Mouse (Mus musculus) left cerebral cortex, adult 9 months (tissue): ENCODE data around the gene 4933428G20Rik.
A peak's percentile ranks its signal among the peaks of the same experiment; 100 is the strongest.

ENCODE experiments used
- DNase-seq, 2 experiments: peaks; one replicate each; pipeline ENCODE4 v3.0.0; 2022; ENCODE audit warnings: low spot score in 2 of 2

The 4933428G20Rik gene

GRCm38 (mm10) chr11:97499865-97500719 lies at the start of gene 4933428G20Rik:
TSS of gene 4933428G20Rik (minus strand) at chr11:97500340.
- no peak for DNase-seq

DNA sequence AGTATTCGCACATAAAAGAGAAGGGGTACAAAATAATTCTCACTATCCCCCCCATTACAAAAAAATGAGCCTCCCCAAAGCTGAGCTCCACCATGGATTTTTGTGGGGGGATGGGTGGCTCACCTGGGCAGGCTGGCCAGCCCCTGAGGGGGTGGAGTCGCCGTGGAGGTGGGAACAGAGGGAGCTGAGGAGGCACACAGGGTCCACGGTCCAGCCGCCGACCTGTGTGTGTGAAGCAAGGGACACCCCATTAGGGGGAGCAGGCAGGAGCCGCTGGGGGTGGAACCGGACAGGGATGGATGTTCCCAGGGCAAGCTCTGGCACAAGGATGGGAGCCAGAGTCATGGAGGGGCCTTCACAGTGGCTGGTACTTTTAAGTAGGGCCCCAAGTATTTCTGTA lies 48.6 kb upstream of the 4933428G20Rik start:
- no peak for DNase-seq

DNA sequence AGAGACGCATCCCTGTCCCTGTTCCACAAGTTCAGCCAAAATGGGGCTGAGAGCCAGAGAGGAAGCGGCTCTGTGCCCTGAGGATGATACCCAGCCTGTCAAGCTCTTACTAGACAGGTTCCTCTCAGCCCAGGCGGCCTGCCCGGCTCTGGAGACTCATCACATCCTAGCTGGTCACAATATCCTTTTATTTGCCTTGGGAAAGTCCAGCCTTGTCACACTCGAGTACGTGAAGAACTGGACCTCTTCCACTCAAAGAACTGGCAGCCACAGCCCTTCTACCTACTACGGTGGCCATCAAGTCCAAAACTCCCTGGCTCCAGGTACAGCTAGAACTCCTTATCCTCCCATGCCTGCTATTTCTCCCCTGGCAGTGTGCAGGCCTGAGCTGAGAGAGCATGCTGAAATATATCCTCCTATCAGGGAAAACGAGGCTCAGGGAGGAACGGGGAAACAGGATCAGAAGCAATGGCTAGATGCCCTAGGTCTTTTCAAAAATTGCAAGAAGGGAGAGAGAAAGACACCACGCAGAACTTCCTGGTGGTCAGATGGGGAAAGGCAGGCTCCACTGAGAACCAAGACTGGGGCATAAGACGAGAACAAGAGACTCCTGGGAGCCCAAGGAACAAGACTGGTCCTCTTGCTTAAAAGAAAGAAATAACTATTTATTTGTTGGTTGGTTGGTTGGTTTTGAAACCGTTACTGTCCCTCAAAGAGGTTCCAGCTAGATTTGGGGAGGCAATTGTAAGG lies 48.0 kb upstream of the 4933428G20Rik start:
- no peak for DNase-seq

DNA sequence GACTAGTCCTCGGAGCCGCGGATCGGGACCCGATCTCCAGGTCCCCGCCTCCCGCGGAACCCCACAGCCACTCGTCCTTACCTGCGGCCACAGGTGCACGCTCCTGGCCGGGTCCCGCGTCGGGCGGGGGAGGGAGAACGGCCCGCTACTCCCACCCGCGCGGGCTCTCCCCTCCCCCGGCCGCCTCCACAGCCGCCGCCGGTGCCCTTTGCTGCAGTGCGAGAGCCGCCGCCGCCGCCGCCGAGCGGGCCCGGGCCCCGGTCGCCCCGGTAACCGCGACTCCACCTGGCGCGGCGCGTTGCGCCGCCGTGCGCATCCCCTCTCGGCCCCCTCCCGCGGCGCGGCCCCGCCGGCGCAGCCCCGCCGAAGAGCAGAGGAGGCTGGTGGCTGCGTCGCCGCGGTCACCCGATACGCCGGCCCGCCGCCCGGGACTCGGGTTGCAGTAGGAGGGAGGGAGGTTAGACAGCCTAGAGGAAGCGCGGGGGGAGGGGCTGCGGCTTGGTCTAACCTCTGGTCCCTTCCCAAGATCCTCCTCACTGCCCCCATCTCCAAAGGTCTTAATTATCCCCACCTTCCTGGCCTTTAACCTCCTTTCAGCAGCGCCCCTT lies 46.8 kb upstream of the 4933428G20Rik start:
- no peak for DNase-seq

DNA sequence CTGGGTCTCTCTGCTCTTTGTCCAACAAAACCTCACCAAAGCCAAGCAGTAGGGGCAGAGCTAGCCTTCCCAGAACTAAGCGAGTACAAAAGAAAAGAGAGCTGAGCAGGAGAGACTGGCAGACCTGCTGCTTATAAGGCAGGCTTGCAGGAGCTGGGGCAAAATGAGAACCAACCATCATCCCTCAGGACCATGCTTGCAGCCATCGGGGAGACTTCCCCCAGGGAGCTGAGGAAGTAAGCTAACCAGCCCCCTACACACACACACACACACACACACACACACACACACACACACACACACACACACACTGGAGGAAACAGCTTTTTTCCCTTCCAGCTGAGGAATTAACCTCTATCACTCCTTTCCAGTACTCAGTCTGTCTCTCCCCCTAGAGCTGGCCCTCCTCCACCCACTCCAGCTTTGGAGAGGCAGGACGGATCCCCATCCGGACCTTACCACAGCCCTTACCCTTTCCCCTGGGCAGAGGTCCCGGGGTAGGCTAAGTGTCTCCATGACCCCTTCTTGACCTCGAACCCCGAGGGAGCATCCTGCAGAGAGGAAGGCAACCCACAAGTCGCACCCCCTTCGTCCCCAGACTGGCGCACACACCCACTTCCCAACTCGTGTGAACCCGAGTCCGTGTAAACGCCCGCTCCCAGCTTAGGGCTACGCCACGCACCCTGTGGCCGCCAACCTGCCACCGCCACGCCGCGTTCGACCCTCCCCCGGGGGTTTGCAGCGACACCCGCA lies 45.8 kb upstream of the 4933428G20Rik start:
- no peak for DNase-seq

DNA sequence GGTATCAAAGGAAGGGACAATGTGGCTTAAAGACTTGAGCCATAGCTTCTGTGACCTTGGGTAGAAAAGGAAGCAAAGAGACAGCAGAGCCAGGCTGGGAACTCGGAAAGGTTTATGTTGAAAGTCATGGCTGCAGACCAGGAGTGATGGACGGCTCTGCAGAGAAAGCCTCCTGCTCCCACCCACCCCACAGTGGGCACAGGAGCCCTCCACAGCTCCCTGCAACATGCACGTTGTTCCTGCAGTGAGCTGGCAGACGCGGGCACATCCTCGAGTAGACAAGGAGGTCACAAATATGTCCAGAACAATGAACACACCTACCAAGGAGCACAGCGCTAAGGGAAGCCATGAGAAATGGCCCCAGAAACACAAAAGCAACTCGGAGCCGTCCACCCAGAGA lies 43.7 kb upstream of the 4933428G20Rik start:
- no peak for DNase-seq

- DNase-seq, result peak; percentile 46 to 65
These were observed 43.1 kb upstream of the 4933428G20Rik start for GRCm38 (mm10) chr11:97543181-97543733.

DNA sequence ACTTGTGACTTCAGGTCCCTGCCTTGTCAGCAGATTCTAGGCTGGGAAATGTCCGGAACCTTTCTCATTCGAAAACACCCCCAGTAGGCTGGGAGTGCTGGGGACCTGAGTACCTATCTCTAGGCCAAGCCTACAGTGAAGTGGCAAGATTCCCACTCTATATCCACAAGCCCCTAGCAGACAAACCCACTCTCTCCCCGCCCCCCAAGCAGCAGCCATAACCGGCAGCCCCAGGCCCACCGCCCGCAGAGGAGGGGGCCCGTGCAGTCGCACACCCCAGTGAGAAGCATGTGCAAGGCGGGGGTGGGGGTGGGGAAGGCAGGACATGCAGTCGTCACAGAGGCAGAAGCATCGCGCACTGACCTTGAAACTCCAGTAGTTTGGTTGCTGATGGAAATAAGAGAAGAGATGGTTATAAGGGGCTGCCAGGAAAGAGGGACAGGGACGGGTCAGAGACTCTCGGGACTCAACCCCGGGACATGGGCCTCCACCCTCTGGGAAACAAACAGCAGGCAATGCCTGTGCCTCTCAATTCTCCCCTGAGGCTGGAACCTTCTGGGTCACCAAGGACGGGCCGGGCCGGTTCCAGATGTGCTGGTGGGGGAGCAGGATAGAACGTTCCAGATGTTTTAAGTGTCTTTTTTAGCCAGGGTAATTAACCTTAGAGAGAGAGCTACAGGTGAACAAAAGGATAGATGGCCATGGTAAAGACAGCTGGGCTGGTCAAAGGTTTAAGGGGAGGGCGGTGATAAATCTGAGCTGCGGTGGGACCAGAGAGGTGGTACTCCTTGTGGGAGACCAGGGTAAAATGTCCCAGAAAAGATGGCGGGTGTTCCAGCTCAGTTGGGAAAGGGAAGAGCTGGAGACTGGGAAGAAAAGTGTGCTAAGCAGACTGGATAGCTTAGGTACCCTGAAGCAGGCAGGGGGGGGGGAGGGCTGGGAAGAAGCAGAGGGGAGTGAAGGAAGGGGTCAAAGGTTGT lies 42.3 kb upstream of the 4933428G20Rik start:
- DNase-seq, result no peak

DNA sequence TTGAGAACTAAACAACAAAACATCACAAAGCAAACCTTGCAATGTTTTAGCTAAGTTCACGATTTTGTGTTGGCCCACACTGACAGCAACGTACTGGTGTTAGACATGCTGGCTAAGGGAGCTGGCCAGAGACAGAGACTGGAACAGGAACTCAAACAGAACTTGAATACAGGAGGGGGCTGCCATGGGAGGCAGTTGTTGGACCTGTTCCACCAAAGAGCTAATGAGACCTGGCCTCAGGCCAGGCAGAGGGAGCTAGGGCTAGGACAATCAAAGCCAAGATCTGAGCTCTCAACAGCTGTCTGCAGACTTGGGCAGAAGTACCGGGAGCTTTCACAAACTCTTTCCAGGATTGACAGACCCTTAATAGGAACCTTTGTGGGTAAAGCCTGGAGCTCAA lies 40.5 kb upstream of the 4933428G20Rik start:
- DNase-seq, result peak in 1 of 2 experiments; percentile 62

DNA sequence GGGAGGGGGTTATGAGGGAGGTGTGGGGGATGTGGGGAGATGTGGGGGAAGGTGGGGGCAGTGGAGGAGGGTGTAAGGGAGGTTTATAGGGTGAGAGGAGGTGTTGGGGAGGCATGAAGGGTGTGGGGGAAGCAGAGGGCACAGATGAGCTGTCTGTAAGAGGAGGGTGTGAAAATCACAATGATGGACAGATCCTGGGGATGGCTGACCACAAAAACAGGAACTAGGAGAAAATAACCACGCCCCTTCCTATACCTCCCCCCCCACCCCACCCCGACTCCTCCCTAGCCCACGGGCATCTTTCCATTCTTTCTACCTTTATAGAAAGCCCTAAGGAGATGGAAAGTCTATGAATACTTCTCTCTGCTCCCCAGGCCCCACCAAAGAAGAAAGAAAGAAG lies 40.0 kb upstream of the 4933428G20Rik start:
- no peak for DNase-seq

GRCm38 (mm10) chr11:97539622-97540021 lies 39.5 kb upstream of the 4933428G20Rik start:
- DNase-seq, result no peak

- no peak for DNase-seq
These were observed 37.5 kb upstream of the 4933428G20Rik start for GRCm38 (mm10) chr11:97537580-97538089.

DNA sequence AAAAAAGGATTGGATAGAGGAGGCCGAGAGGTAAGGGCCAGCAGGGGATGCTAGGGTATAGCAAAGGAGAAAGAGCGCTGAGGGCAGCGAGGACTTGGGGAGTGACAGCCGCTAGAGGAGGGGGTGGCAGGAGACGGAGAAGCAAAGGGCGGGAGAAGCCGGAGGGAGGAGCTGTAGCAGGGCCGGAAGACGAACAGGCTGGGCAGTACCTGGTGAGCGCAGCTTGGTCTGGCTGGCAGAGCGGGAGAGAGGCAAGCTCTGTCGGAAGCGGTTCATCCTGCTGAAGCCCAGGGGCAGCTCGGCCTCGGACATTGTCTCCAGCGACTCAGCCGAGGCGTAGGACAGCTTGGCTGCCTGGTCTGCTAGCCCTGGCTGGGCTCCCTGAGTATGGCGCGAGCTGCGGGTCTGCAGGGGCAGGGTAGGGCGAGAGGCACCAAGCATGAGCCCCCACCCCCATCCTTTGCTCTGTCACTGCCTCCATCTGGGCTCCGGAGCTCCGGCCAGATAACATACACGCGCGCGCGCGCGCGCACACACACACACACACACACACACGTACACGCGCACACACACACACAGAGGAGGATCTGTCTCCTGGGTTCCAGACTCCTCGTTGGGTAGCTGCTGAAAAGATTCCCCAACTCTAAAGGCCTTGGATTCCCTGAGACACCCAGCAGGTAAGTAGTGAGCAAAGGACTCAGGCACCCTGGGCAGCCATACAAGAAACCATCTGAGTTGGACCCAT lies 36.9 kb upstream of the 4933428G20Rik start:
- no peak for DNase-seq

GRCm38 (mm10) chr11:97536083-97536747 lies 36.1 kb upstream of the 4933428G20Rik start:
- DNase-seq, result no peak

DNA sequence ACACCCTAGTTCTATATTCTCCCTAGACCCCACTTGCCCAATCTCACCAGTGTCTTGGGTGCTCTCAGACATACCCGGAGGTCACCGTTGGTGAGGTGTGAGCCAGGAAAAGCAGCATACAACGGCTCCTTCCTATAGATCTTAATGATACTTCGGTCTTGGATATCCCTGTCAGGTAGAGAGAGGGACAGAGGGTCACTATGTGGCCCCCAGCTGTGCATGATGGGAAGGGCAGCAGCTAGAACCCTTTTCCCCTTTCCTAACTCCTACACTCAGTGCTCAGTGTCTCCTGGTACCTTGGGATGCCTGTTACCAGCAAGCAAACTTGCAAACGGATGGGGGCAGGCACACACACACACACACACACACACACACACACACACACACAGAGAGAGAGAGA lies 35.5 kb upstream of the 4933428G20Rik start:
- no peak for DNase-seq

DNA sequence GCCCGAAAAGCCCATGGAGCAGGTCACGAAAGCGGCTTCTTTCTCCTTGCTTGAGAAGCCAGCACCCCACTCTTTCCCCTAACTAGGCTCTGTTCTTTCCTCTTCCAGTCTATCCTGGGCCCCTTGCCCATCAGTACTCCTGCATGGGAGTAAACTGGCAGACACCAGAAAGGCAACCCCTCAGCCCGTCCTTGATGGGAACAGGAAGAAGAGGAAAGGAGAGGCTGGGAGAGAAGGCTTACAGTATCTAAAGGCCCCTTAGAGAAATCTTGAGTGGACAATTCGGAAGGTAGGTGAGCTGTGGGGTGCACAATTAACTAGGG lies 35.1 kb upstream of the 4933428G20Rik start:
- no peak for DNase-seq

DNA sequence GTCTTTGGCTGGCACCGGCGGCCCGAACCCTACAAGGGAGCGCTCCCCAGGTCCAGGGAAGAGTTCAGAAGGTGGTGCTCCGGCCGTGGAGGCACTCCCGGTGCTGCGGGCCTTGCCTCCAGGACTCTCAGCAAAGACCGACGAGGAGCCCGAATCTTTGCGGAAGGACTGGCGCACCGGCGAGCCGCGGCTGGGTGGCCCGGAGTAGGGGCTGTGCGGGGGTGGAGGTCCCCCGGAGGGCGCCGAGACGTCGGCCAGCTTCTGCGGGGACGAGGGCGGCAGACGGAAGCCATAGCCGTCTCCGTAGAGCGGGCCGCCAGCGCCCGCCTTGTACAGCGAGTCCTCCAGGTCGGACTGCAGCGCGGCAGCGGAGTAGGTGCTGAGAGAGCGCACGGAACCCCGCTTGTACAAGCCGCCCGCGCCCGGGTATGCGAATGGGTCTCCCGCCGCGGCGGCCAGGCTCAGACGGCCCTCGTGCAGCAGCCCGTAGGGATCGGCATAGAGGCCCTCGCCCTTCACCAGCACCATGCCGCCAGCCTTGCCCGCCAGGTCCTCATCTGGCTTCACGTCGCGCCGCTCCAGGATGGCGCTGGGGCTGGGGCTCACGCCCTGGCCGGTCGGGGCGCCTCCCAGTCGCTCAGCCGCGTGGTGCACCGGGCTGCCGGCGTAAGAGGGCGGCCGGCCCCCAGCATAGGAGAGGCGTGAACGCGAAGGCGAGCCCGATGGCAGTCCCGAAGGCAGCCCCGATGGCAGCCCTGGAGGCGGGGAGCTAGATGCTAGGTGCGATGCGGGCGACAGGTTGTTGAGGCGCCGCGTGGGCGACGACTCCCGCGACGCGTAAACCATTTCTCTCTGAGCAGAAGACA lies 34.5 kb upstream of the 4933428G20Rik start:
- peak in 1 of 2 experiments; percentile 77 for DNase-seq

DNA sequence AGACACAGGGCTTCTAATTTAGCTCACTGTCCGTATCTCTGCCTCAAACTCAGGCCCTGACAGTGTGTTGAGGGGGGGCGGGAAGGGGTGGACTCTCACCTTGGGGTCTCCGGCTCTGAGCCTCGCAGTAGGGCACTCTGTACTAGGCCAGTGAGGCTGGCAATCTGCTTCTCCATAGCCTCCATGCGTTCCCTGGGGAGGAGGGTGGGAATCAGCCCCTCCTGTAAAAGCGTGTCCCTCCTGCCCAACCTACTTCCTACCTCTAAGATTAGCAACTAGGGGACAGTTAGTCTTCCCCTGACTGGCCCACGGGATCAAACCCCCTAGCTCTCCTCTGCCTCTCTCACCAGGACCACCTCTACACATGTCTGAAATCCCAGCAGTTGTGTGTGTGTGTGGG lies 33.5 kb upstream of the 4933428G20Rik start:
- DNase-seq, result no peak
